Mouse (Mus musculus) hindbrain, embryonic 16.5 days (tissue): ENCODE data around the gene Ntn1. TPM values are rescaled to one million over a fixed set of nuclear protein-coding genes. Genes with fewer than 3 reads are reported as not detected.

Source experiments
- ATAC-seq: fragments of 200-750 bp; cut with Nextera tagmentation; 2 replicates; pipeline ENCODE4 v1.8.0; 2017; ENCODE audit warnings: moderate TSS enrichment, moderate library complexity
- H3K27ac ChIP-seq: fragments of 300-500 bp; sonication (generic); 2 replicates; pipeline ENCODE4 v1.5.1; 2014; ENCODE audit warnings: low read depth, mild to moderate bottlenecking, control low read depth, low read length, moderate library complexity
- H3K27me3 ChIP-seq: fragments of 300-500 bp; sonication (generic); replicated peaks from 2 replicates; pipeline ENCODE4 v1.6.1; 2014; ENCODE audit warnings: low read length; ENCODE audit not compliant: control insufficient read depth, insufficient read depth
- H3K36me3 ChIP-seq: fragments of 300-500 bp; sonication (generic); 2 replicates; pipeline ENCODE4 v1.6.1; 2014; ENCODE audit warnings: mild to moderate bottlenecking, low read length, moderate library complexity, mixed read lengths; ENCODE audit not compliant: control insufficient read depth, insufficient read depth
- H3K4me1 ChIP-seq: fragments of 300-500 bp; sonication (generic); 2 replicates; pipeline ENCODE4 v1.6.1; 2014; ENCODE audit warnings: low read depth, low read length; ENCODE audit not compliant: control insufficient read depth, insufficient read depth
- H3K4me2 ChIP-seq: fragments of 300-500 bp; sonication (generic); 2 replicates; pipeline ENCODE4 v1.6.1; 2014; ENCODE audit warnings: mild to moderate bottlenecking, low read length, control low read depth, moderate library complexity
- H3K4me3 ChIP-seq: fragments of 300-500 bp; sonication (generic); 2 replicates; pipeline ENCODE4 v1.5.1; 2014; ENCODE audit warnings: mild to moderate bottlenecking, low read length, control low read depth, moderate library complexity
- H3K9ac ChIP-seq: fragments of 300-500 bp; sonication (generic); 2 replicates; pipeline ENCODE4 v1.6.1; 2014; ENCODE audit warnings: low read depth, mild to moderate bottlenecking, control low read depth, low read length, moderate library complexity
- H3K9me3 ChIP-seq: fragments of 300-500 bp; sonication (generic); 2 replicates; pipeline ENCODE4 v1.6.1; 2014; ENCODE audit warnings: mild to moderate bottlenecking, low read length, moderate library complexity; ENCODE audit not compliant: control insufficient read depth
- WGBS: fragments of 180-500 bp; shearing (Covaris S2); extraction: QIAGEN DNeasy Blood & Tissue Kit; methylation state at CpG from one replicate; pipeline ENCODE4 v1.1.7; 2014; 5-methylcytosine and 5-hydroxymethylcytosine counted together
- polyA plus RNA-seq: library from polyadenylated mRNA; unstranded; fragments of >200 nt; fragmentation: Nextera tagmentation; extraction: Ambion mirVana; gene quantifications from 2 replicates; pipeline ENCODE4 v1.2.1, GENCODE M21; 2015

Gene Ntn1
- polyA plus RNA-seq, 1 experiment from 2014 or later, result 13.3 TPM

DNA sequence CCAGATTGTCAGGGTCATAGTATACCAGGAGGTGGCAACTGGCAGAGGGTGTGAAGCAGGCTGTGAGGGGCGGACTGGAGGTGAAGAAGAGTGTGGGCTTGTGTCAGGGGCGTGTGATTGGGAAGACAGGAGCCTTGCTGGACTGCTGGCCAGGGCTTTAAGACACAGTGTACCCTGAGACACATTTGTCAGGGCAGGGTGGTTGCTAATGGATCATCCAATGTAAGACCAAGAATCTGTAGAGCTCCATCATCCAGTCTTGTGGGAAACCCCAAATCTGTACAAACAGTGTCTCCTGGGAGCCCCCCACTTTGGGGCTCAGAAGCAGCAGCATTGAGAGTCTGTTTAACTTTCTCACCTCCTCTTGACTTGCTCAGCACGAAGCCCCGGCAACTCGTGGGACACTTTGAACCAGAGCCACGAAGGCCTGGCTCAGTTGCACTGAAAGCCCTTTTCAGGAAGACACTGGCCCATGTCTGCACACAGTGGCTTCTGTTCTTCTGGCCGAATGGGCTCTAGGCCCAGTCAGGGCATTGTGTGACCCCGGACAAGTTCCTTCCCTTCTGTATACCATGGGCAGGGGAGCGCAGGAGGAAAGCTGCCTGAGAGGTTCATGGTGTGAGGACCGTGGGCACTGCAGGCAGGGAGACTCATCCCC, 194.9 kb downstream of the Ntn1 start:
- peak; percentile 92 for ATAC-seq
- no peak overlapping the region for H3K27ac ChIP-seq
- no peak overlapping the region for H3K9ac ChIP-seq
- 76% methylated on average over 10 of the region's 10 CpGs for WGBS
- no peaks in the 10 kb centered on the region for H3K36me3 ChIP-seq
- H3K9me3 ChIP-seq, result no peaks in the 10 kb centered on the region
- no peak overlapping the region for H3K4me2 ChIP-seq
- no peak overlapping the region for H3K4me3 ChIP-seq
- H3K4me1 ChIP-seq, result peaks cover 4% of the 10 kb centered on the region; the same call in 1 of the 2 replicates
- no peaks in the 10 kb centered on the region for H3K27me3 ChIP-seq

DNA sequence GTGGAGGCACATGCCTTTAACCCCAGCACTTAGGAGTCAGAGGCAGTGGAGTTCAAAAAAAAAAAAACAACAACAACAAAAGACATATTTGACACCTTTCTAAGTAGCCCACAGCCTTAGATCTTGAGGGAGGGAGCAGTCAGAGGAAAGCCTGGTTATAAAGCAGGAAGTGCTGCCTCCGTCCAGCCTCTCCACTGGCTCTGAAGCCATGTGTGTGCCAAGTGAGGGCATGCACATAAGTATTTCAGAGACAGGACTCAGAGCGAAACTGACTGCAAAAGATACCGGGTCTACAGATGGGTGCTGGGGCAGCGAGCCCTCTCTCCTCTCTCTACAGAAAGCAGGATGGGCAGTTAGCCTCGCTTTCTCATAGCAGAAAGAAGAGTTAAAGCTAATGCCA, 196.2 kb downstream of the Ntn1 start:
- H3K9me3 ChIP-seq, result no peaks in the 10 kb centered on the region
- ATAC-seq, result no peak
- peaks cover 10% of the 10 kb centered on the region for H3K4me1 ChIP-seq
- 84% methylated on average over 5 of the region's 5 CpGs for WGBS
- no peak overlapping the region for H3K4me2 ChIP-seq
- no peaks in the 10 kb centered on the region for H3K27me3 ChIP-seq
- no peak overlapping the region for H3K4me3 ChIP-seq
- no peak overlapping the region for H3K9ac ChIP-seq
- peak overlapping the region; percentile 18; the same call in 1 of the 2 replicates for H3K27ac ChIP-seq
- no peaks in the 10 kb centered on the region for H3K36me3 ChIP-seq

DNA sequence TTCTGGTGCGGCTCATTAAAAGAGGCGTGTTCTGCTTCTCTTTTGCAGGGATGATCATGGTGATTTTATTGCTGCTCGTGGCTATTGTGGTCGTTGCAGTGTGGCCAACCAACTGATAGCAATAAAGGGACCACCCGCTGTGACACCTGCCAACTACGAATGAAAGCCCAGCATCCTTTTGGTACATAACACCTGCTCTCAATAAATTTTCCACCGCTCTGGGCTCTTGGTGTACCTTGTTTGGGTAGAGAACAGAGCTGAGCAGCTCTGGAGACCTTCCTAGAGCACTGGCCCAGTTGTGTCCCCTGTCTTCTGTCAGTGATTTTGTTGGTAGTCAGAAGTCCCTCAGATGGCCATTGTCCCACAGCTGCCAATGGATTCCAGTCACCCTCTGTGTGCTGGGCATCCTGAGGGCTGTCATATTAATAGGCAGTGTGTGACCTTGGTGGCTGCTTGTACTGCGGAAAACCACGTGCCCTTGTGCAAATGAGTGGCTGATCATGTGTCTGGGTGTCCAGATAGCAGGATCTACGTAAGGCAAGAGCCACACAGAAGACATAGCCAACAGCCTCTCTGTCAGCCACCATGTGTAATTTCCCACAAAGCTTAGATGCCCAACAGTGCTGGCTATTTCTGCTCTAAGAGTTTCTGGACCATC, 196.8 kb downstream of the Ntn1 start:
- WGBS, result 61% methylated on average over 10 of the region's 10 CpGs
- H3K4me1 ChIP-seq, result peaks cover 10% of the 10 kb centered on the region
- no peak overlapping the region for H3K4me2 ChIP-seq
- no peaks in the 10 kb centered on the region for H3K27me3 ChIP-seq
- no peak overlapping the region for H3K9ac ChIP-seq
- no peaks in the 10 kb centered on the region for H3K9me3 ChIP-seq
- ATAC-seq, result no peak
- no peak overlapping the region for H3K27ac ChIP-seq
- H3K4me3 ChIP-seq, result no peak overlapping the region
- no peaks in the 10 kb centered on the region for H3K36me3 ChIP-seq

- no peak overlapping the region for H3K9ac ChIP-seq
- no peaks in the 10 kb centered on the region for H3K27me3 ChIP-seq
- ATAC-seq, result no peak
- H3K27ac ChIP-seq, result no peak overlapping the region
- H3K4me3 ChIP-seq, result no peak overlapping the region
- H3K4me1 ChIP-seq, result peaks cover 6% of the 10 kb centered on the region
- H3K9me3 ChIP-seq, result no peaks in the 10 kb centered on the region
- H3K36me3 ChIP-seq, result no peaks in the 10 kb centered on the region
- no peak overlapping the region for H3K4me2 ChIP-seq
- WGBS, result 60% methylated on average over 10 of the region's 10 CpGs
Observed at GRCm38 (mm10) chr11:68202561-68202960, 198.1 kb downstream of the Ntn1 start.

DNA sequence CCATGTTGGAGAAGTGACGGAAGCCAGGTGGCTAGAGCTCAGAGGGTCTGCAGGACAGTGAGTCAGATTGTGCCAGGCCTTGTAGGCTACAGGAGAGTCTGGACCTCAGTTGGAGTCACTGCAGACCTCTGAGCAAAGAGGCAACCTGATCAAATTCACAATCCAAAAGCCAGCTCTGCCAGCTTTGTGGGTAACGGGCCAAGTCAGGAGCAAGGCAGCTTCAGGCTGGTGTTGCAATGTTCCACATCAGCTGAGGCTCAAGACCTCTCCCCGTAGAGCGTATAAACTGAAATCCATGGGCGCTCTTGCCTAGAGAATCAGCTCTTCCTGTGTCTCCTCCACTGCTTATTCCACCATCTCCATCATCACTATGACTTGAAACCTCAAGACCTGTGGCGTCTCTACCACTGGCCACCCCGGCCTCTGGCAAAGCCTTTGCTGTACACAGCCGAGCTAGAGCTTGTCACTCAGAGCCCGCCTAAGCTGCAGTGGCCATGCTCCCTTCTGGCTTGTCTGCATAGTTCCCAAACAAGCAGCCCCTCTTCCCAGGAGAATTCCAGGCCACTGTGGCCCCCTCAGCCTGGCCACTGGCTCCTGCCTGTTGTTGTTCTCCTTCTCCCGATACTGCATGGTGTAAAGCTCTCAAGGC, 198.7 kb downstream of the Ntn1 start:
- WGBS, result 78% methylated on average over 10 of the region's 10 CpGs
- Histone ChIP-seq H3K9ac (no peak overlapping the region), H3K27me3 (no peaks in the 10 kb centered on the region), H3K4me2 (no peak overlapping the region), H3K4me1 (peaks cover 6% of the 10 kb centered on the region), H3K36me3 (no peaks in the 10 kb centered on the region), H3K9me3 (no peaks in the 10 kb centered on the region), H3K4me3 (no peak overlapping the region), H3K27ac (no peak overlapping the region)
- no peak for ATAC-seq

GRCm38 (mm10) chr11:68201063-68201462, 199.6 kb downstream of the Ntn1 start:
- Histone ChIP-seq H3K27me3 (no peaks in the 10 kb centered on the region), H3K9ac (no peak overlapping the region), H3K4me1 (peaks cover 8% of the 10 kb centered on the region), H3K36me3 (no peaks in the 10 kb centered on the region), H3K4me3 (no peak overlapping the region), H3K27ac (no peak overlapping the region), H3K9me3 (no peaks in the 10 kb centered on the region), H3K4me2 (no peak overlapping the region)
- no peak for ATAC-seq
- 90% methylated on average over 1 of the region's 1 CpGs for WGBS

- Histone ChIP-seq H3K4me1 (peaks cover 14% of the 10 kb centered on the region), H3K36me3 (no peaks in the 10 kb centered on the region), H3K4me3 (no peak overlapping the region), H3K27me3 (no peaks in the 10 kb centered on the region), H3K9me3 (no peaks in the 10 kb centered on the region), H3K9ac (no peak overlapping the region), H3K4me2 (no peak overlapping the region), H3K27ac (no peak overlapping the region)
- 90% methylated on average over 4 of the region's 4 CpGs for WGBS
- ATAC-seq, result no peak
Observed at GRCm38 (mm10) chr11:68200500-68200899, 200.1 kb downstream of the Ntn1 start.

- no peak overlapping the region for H3K4me2 ChIP-seq
- H3K36me3 ChIP-seq, result no peaks in the 10 kb centered on the region
- H3K9me3 ChIP-seq, result no peaks in the 10 kb centered on the region
- no peaks in the 10 kb centered on the region for H3K27me3 ChIP-seq
- WGBS, result 31% methylated on average over 10 of the region's 10 CpGs
- peaks cover 18% of the 10 kb centered on the region for H3K4me1 ChIP-seq
- no peak for ATAC-seq
- no peak overlapping the region for H3K9ac ChIP-seq
- no peak overlapping the region for H3K27ac ChIP-seq
- H3K4me3 ChIP-seq, result no peak overlapping the region
Observed at GRCm38 (mm10) chr11:68199801-68200423, 200.7 kb downstream of the Ntn1 start.

DNA sequence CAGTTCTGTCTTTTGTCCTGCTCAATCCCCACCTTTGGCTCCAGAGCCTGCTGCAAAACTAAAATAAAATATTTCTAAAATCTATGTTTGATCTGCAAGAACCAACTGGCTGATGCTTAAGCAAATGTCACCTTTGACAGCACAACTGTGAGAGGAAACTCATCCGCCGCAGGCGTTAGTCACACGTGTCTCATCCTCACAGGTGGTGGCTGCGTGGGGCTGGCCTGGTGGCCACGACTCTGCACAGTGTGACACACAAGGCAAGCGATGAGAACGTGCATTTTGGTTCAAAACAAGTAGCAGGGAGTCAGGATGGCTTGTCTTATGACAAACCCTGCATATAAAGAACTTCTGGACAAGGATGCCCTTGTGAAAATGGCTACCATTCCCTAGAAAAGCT, 201.5 kb downstream of the Ntn1 start:
- no peak for ATAC-seq
- Histone ChIP-seq H3K4me2 (no peak overlapping the region), H3K9me3 (no peaks in the 10 kb centered on the region)

More for the DNA sequence above, 201.5 kb downstream of the Ntn1 start:
- peaks cover 18% of the 10 kb centered on the region for H3K4me1 ChIP-seq
- no peaks in the 10 kb centered on the region for H3K27me3 ChIP-seq
- H3K27ac ChIP-seq, result no peak overlapping the region
- H3K4me3 ChIP-seq, result no peak overlapping the region
- H3K9ac ChIP-seq, result no peak overlapping the region
- WGBS, result 55% methylated on average over 8 of the region's 8 CpGs
- H3K36me3 ChIP-seq, result no peaks in the 10 kb centered on the region
